Mouse (Mus musculus): ENCODE measurements around the gene Fads3. TPM values are rescaled to one million over a fixed set of nuclear protein-coding genes. Genes with fewer than 3 reads are reported as not detected.

Gene Fads3
- polyA plus RNA-seq (2012; rRNA removed; ENCODE audit: low replicate concordance): 303 and 367 TPM in 2 replicates

GRCm38 (mm10) chr19:10041388-10042148 lies at the start of gene Fads3:
TSS of gene Fads3 (plus strand) at chr19:10041569.

GRCm38 (mm10) chr19:10001206-10001969 lies 40.0 kb upstream of the Fads3 start, which contains the start of the genes Best1 and Rab3il1:
TSS of gene Best1 (minus strand) at chr19:10001633.
TSS of gene Rab3il1 (plus strand) at chr19:10001669.

GRCm38 (mm10) chr19:10101341-10102053 lies 60.1 kb downstream of the Fads3 start, which contains the start of gene Fads2:
TSS of gene Fads2 (minus strand) at chr19:10101746.

Other genes starting within 250 kb of the Fads3 start
- gene Scgb2a2, start 194.0 kb upstream of the Fads3 start, polyA plus RNA-seq (2012; rRNA removed; ENCODE audit: low replicate concordance): not detected in 2 replicates
- 7.6 and 10.7 TPM in 2 replicates for gene Incenp, start 142.0 kb upstream of the Fads3 start, polyA plus RNA-seq (2012; rRNA removed; ENCODE audit: low replicate concordance)
- gene Fth1, start 61.0 kb upstream of the Fads3 start, polyA plus RNA-seq (2012; rRNA removed; ENCODE audit: low replicate concordance): 3,142 and 9,596 TPM in 2 replicates
- 1.2 and 1.9 TPM in 2 replicates for gene Best1, start 39.9 kb upstream of the Fads3 start, polyA plus RNA-seq (2012; rRNA removed; ENCODE audit: low replicate concordance)
- gene Rab3il1, start 39.9 kb upstream of the Fads3 start, polyA plus RNA-seq (2012; rRNA removed; ENCODE audit: low replicate concordance): 42.4 and 53.5 TPM in 2 replicates
- gene Fads2, start 60.2 kb downstream of the Fads3 start, polyA plus RNA-seq (2012; rRNA removed; ENCODE audit: low replicate concordance): 32.6 and 46.1 TPM in 2 replicates
- 49.5 and 69.1 TPM in 2 replicates for gene Fads1, start 141.3 kb downstream of the Fads3 start, polyA plus RNA-seq (2012; rRNA removed; ENCODE audit: low replicate concordance)
- 66.4 and 172 TPM in 2 replicates for gene Tmem258, start 162.4 kb downstream of the Fads3 start, polyA plus RNA-seq (2012; rRNA removed; ENCODE audit: low replicate concordance)
- 5.6 and 7.4 TPM in 2 replicates for gene Fen1, start 162.6 kb downstream of the Fads3 start, polyA plus RNA-seq (2012; rRNA removed; ENCODE audit: low replicate concordance)
- 0.65 and 1.2 TPM in 2 replicates for gene Myrf, start 199.2 kb downstream of the Fads3 start, polyA plus RNA-seq (2012; rRNA removed; ENCODE audit: low replicate concordance)

Measured in mammary gland, adult 2 months (tissue).